Mouse (Mus musculus) lung, embryonic 16.5 days (tissue): ENCODE results near the gene Wdr43. TPM values are rescaled to one million over a fixed set of nuclear protein-coding genes. Genes with fewer than 3 reads are reported as not detected.
"Not testable (repeated sequence)": the region's sequence is repeated elsewhere in the genome, so short reads cannot be mapped to it uniquely, and the experiment has no call there.

ENCODE experiments used
- ATAC-seq: fragments of 200-750 bp; cut with Nextera tagmentation; 2 replicates; pipeline ENCODE4 v1.8.0; 2017; ENCODE audit warnings: low read depth, mild to moderate bottlenecking, moderate library complexity
- H3K27ac ChIP-seq: fragments of 300-500 bp; sonication (generic); 2 replicates; pipeline ENCODE4 v1.5.1; 2014; ENCODE audit warnings: mild to moderate bottlenecking, control low read depth, low read length
- H3K27me3 ChIP-seq: fragments of 300-500 bp; sonication (generic); 2 replicates; pipeline ENCODE4 v1.6.1; 2014; ENCODE audit warnings: low read depth, low read length, mixed read lengths; ENCODE audit not compliant: control insufficient read depth, insufficient read depth
- H3K36me3 ChIP-seq: fragments of 300-500 bp; sonication (generic); 2 replicates; pipeline ENCODE4 v1.6.1; 2014; ENCODE audit warnings: low read length; ENCODE audit not compliant: control insufficient read depth, insufficient read depth
- H3K4me1 ChIP-seq: fragments of 300-500 bp; sonication (generic); replicated peaks from 2 replicates; pipeline ENCODE4 v1.6.1; 2014; ENCODE audit warnings: low read length, mixed read lengths; ENCODE audit not compliant: control insufficient read depth, insufficient read depth
- H3K4me2 ChIP-seq: fragments of 300-500 bp; sonication (generic); 2 replicates; pipeline ENCODE4 v1.6.1; 2014; ENCODE audit warnings: low read depth, low read length, control low read depth
- H3K4me3 ChIP-seq: fragments of 300-500 bp; sonication (generic); 2 replicates; pipeline ENCODE4 v1.5.1; 2014; ENCODE audit warnings: mild to moderate bottlenecking, low read length, control low read depth
- H3K9ac ChIP-seq: fragments of 300-500 bp; sonication (generic); 2 replicates; pipeline ENCODE4 v1.6.1; 2014; ENCODE audit warnings: low read length, control low read depth
- H3K9me3 ChIP-seq: fragments of 300-500 bp; sonication (generic); 2 replicates; pipeline ENCODE4 v1.6.1; 2016; ENCODE audit warnings: low read length; ENCODE audit not compliant: control insufficient read depth
- WGBS: fragments of 180-500 bp; shearing (Covaris S2); extraction: QIAGEN DNeasy Blood & Tissue Kit; methylation state at CpG from one replicate; pipeline ENCODE4 v1.1.7; 2014; 5-methylcytosine and 5-hydroxymethylcytosine counted together
- polyA plus RNA-seq: library from polyadenylated mRNA; unstranded; fragments of >200 nt; fragmentation: Nextera tagmentation; extraction: Ambion mirVana; gene quantifications from 2 replicates; pipeline ENCODE4 v1.2.1, GENCODE M21; 2015

The Wdr43 gene
- polyA plus RNA-seq, 1 experiment from 2014 or later: 59.5 TPM

DNA sequence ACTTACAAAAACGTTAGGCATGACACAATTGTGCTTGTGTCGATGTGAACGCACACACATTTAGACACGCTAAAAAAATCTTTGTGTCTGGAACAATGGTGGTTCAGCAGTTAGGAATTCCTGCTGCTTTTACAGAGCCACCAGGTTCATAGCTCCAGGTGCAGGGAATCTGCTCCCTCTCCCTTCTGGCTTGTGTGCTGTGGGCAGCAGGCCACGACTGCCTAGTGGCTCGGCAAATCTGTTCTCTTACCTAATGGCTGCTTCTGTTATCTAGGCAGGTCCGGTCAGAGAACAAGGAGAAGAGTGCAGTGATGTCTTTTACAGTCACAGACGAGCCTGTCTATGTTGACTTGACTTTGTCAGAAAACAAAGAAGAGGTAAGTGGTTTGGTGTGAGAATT, 17.7 kb downstream of the Wdr43 start:
- no peak overlapping the region for H3K4me2 ChIP-seq
- H3K27me3 ChIP-seq: no peaks in the 10 kb centered on the region
- no peak for ATAC-seq
- no peak overlapping the region for H3K9ac ChIP-seq
- H3K4me3 ChIP-seq: no peak overlapping the region
- H3K36me3 ChIP-seq: peaks cover 45% of the 10 kb centered on the region
- WGBS: 81% methylated on average over 8 of the region's 8 CpGs
- no peaks in the 10 kb centered on the region for H3K4me1 ChIP-seq
- no peaks in the 10 kb centered on the region for H3K9me3 ChIP-seq
- no peak overlapping the region for H3K27ac ChIP-seq

DNA sequence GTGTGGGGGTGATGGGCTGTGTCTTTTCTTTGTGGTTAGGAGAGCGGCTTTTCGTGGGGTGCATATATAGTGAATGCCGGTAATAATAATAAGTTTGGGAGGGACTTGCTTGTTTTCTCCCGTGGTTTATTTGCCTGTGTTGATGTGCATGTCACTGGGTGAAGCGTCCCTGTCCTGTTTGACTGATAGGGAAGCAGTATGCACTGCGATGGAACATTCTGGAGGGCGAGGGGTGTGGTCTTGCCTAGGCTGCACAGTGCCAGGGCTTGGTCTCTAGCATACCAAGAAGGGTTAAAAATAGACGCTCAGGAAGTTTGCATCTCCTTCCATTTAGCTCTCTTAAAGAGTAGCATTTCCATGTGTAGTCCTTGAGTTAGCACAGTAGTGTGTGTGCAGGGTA, 21.1 kb downstream of the Wdr43 start:
- Histone ChIP-seq H3K4me3 (no peak overlapping the region), H3K36me3 (peaks cover 50% of the 10 kb centered on the region), H3K9ac (no peak overlapping the region), H3K27me3 (no peaks in the 10 kb centered on the region), H3K4me2 (no peak overlapping the region), H3K4me1 (no peaks in the 10 kb centered on the region), H3K27ac (no peak overlapping the region), H3K9me3 (no peaks in the 10 kb centered on the region)
- 91% methylated on average over 8 of the region's 8 CpGs for WGBS
- no peak for ATAC-seq

DNA sequence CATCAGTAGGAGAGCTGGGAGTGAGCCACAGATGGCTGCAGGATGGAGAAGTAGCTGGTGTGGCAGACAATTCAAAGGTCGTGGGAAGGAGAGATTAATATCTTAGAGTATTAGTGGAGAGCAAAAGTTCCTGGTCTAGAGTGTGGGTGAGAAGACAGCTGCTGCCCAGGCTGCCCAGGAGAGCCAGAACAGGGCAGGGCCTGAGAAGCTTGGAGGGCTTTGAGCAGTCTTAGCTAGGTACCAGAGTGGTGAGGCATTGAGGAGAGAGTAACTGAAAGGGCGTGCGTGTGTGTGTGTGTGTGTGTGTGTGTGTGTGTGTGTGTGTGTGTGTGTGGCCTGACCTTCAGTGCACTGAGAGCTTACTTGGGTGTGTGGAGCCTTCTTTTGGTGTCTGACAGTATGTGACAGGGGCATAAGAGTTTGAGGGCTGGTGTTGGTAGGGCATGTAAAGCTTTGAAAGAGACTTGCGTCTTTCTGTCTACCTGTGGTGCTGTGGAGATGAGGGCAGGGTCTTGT, 22.1 kb downstream of the Wdr43 start:
- Histone ChIP-seq H3K4me2 (no peak overlapping the region), H3K4me3 (no peak overlapping the region), H3K9ac (no peak overlapping the region), H3K9me3 (no peaks in the 10 kb centered on the region), H3K36me3 (peaks cover 49% of the 10 kb centered on the region), H3K27ac (no peak overlapping the region), H3K4me1 (no peaks in the 10 kb centered on the region), H3K27me3 (no peaks in the 10 kb centered on the region)
- no peak for ATAC-seq
- WGBS: 85% methylated on average over 4 of the region's 4 CpGs

DNA sequence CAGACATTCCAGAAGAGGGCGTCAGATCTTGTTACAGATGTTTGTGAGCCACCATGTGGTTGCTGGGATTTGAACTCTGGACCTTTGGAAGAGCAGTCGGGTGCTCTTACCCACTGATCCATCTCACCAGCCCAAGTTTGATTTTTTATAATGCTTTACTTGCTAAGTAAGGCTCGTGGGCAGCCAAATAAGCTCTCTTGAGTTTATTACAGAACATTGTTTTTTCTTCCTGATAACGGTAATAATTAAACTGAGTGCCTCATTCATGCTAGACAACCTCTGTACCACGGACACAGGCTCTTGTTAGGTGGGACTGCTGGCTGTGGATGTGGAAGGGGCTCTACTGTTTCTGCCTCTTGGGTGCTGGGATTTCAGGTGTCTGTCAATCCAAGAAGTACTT, 23.4 kb downstream of the Wdr43 start:
- not testable (repeated sequence) for ATAC-seq

DNA sequence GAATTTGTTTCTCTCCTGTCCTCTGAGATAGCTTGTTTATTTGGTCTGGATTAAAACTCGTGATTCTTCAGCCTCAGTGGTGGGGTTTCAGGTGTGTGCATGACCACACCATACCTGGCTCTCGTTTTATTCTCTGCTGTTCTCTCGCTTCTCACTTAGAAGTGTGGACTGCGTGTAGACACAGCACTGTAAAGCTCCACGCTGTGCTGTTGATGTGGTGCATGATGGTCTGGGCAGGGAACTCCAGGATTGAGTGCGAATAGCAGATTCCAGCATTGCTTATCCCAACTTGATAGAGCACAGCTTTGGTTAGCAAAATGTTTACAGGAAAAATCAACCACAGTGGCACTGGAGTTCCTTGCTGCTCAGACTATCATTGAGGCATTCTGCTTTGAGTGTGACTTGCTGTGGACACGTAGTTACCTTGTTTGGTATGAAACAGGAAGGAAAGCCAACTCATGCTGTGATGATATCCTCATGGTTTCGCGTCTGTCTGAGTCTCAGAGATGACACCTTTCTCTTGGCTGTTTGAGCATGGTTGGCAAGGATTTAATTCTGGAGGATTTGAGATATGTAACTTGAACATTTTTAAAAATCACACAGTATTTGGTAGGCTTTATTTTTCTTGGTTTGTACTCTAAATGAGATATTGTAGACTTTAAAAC, 24.9 kb downstream of the Wdr43 start:
- no peaks in the 10 kb centered on the region for H3K9me3 ChIP-seq
- ATAC-seq: no peak
- 84% methylated on average over 9 of the region's 9 CpGs for WGBS
- peaks cover 31% of the 10 kb centered on the region for H3K36me3 ChIP-seq
- H3K27me3 ChIP-seq: no peaks in the 10 kb centered on the region
- no peak overlapping the region for H3K9ac ChIP-seq
- no peak overlapping the region for H3K27ac ChIP-seq
- no peaks in the 10 kb centered on the region for H3K4me1 ChIP-seq
- H3K4me2 ChIP-seq: no peak overlapping the region
- no peak overlapping the region for H3K4me3 ChIP-seq

More for the DNA sequence above, 23.4 kb downstream of the Wdr43 start:
- H3K4me2 ChIP-seq, H3K27me3 ChIP-seq, H3K27ac ChIP-seq, H3K9me3 ChIP-seq, H3K4me3 ChIP-seq, H3K4me1 ChIP-seq, H3K9ac ChIP-seq: not testable (repeated sequence)
- 65% methylated on average over 5 of the region's 5 CpGs for WGBS
- H3K36me3 ChIP-seq: peaks cover 37% of the 10 kb centered on the region

DNA sequence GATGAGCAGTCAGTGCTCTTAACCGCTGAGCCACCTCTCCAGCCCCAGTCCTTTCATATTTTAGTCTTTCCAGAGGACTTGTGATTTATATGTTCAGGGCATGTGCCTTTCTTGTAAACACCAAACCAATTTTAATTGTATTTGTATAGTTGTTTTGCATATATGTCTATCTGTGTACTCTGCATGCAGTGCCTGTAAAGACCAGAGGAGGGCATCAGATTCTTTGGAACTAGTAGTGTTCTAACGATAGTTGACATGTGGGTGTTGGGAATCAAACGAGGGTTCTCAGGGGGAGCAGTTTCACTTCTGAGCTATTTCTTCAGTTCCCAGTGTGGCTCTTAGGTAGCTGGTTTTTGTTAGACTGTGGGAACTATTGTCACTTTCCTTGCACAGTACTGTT, 26.5 kb downstream of the Wdr43 start:
- no peaks in the 10 kb centered on the region for H3K9me3 ChIP-seq
- H3K36me3 ChIP-seq: peaks cover 24% of the 10 kb centered on the region
- no peak overlapping the region for H3K9ac ChIP-seq
- H3K27me3 ChIP-seq: no peaks in the 10 kb centered on the region
- no peak overlapping the region for H3K4me2 ChIP-seq
- WGBS: 74% methylated on average over 3 of the region's 3 CpGs
- H3K27ac ChIP-seq: no peak overlapping the region
- no peak for ATAC-seq
- H3K4me3 ChIP-seq: no peak overlapping the region
- no peaks in the 10 kb centered on the region for H3K4me1 ChIP-seq

DNA sequence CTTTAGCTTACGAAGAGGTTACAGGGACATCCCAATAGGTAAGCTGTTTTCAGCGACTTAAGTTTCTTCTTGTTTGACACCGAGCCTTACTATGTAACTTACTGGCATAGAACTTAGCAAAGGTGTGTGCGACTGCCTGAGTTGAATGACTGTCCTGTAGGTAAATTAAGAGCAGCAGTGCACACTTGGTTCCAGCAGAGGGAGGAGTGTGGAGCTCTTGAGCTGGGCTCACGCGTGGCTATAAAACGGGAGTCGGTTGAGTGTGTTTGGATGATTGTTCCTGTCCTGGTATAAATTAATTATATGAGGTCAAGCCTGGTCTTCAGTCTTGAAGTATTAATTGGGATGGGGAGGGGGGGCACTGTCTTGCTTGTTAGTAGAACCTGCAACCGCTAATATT, 34.3 kb downstream of the Wdr43 start:
- Histone ChIP-seq H3K36me3 (peaks cover 40% of the 10 kb centered on the region), H3K27ac (no peak overlapping the region), H3K4me2 (no peak overlapping the region), H3K9me3 (no peaks in the 10 kb centered on the region), H3K4me3 (no peak overlapping the region), H3K27me3 (no peaks in the 10 kb centered on the region), H3K4me1 (no peaks in the 10 kb centered on the region), H3K9ac (no peak overlapping the region)
- no peak for ATAC-seq
- 88% methylated on average over 9 of the region's 9 CpGs for WGBS

DNA sequence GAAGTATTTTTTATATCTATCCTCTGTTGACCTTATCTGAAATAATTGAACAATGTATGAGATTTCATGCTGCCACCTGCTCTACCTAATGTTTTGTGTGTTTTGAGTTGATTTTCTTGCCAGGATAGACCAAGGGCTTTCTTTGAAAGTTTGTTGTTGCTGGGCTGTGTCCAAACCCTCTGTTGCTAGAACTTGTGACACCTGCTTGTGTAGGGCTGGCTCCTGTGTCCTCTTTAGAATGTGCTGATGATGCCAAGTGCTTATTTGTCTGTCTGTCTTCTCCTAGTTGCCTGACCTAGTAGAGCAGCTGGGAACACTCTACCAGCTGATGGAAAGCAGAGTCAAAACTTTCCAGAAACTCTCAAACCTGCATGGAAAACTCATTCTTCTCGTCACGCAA, 36.8 kb downstream of the Wdr43 start:
- H3K4me3 ChIP-seq: no peak overlapping the region
- H3K9me3 ChIP-seq: no peaks in the 10 kb centered on the region
- no peak overlapping the region for H3K27ac ChIP-seq
- no peaks in the 10 kb centered on the region for H3K4me1 ChIP-seq
- no peak overlapping the region for H3K4me2 ChIP-seq
- 91% methylated on average over 2 of the region's 2 CpGs for WGBS
- no peak for ATAC-seq
- H3K36me3 ChIP-seq: peaks cover 47% of the 10 kb centered on the region
- no peak overlapping the region for H3K9ac ChIP-seq
- H3K27me3 ChIP-seq: no peaks in the 10 kb centered on the region

DNA sequence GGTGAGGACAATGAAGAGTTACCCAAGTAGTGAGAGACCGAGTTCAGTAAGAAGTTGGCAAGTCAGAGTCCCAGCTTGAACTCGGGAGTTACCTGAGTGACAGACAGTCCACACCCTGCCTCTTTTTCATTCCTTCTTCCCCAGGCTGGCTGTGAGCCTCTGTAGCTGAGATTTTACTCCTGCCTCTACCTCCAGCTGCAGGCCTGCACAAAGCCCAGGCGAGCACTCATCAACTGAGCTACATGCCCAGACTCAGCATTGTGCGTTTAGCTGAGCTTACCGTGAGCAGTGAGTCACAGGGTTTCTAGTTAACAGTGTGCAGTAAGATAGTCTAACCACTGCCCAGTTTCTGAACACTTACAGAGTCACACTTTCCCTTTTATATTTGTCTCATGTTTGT, 37.2 kb downstream of the Wdr43 start:
- Histone ChIP-seq H3K9me3 (no peaks in the 10 kb centered on the region), H3K27me3 (no peaks in the 10 kb centered on the region), H3K27ac (no peak overlapping the region), H3K4me1 (no peaks in the 10 kb centered on the region), H3K4me3 (no peak overlapping the region), H3K9ac (no peak overlapping the region), H3K4me2 (no peak overlapping the region), H3K36me3 (peaks cover 50% of the 10 kb centered on the region)
- 85% methylated on average over 5 of the region's 5 CpGs for WGBS
- ATAC-seq: no peak

DNA sequence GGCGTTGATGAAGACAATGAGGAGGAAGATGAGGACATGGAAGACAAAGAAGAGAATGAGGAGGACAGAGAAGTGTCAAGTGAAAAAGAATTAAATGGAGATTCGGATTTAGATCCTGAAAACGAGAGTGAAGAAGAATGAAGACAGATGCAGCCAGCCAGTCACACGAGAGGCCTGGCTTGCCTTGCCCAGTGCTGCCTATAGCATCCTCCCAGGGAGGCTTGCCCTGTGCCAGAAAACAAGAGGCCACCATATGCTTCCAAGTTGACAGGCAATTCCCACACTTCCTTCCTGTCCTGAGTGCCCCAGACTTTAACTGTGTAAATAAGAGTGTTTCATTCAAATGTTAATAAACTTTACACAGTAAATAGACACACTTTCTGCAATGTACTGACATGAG, 41.8 kb downstream of the Wdr43 start:
- Histone ChIP-seq H3K4me3 (no peak overlapping the region), H3K4me1 (no peaks in the 10 kb centered on the region; the same call in 1 of the 2 replicates), H3K27ac (no peak overlapping the region), H3K9me3 (no peaks in the 10 kb centered on the region), H3K36me3 (peaks cover 28% of the 10 kb centered on the region), H3K4me2 (no peak overlapping the region), H3K9ac (no peak overlapping the region), H3K27me3 (no peaks in the 10 kb centered on the region)
- 80% methylated on average over 4 of the region's 4 CpGs for WGBS
- no peak for ATAC-seq
